Mouse (Mus musculus): ENCODE measurements at regions not wholly inside any gene's neighbourhood (a gene's known extent, or its start where the extent isn't known, plus 50 kb on each side); places are given as distances from the start of the nearest gene placed in this dataset.

GRCm38 (mm10) chr13:84514981-84515510 lies 292.9 kb downstream of the Tmem161b start:
- H3K4me2 ChIP-seq (replicated peaks): no peak overlapping the region
- no peaks in the 10 kb centered on the region for H3K9me3 ChIP-seq
- no peak overlapping the region for H3K4me3 ChIP-seq
- no peak overlapping the region for H3K9ac ChIP-seq
- H3K27me3 ChIP-seq: no peaks in the 10 kb centered on the region
- H3K36me3 ChIP-seq: no peaks in the 10 kb centered on the region
- H3K27ac ChIP-seq: peak overlapping the region; percentile 65
- peaks cover 6% of the 10 kb centered on the region for H3K4me1 ChIP-seq
- peak; percentile 93 for ATAC-seq (ENCODE audit: low FRiP score, low read depth)
- 18% methylated on average over 2 of the region's 2 CpGs for WGBS

Measured in limb, embryonic 13.5 days (tissue).